8 mouse cellular contexts compared by ENCODE assay signal in the genomic region with DNA sequence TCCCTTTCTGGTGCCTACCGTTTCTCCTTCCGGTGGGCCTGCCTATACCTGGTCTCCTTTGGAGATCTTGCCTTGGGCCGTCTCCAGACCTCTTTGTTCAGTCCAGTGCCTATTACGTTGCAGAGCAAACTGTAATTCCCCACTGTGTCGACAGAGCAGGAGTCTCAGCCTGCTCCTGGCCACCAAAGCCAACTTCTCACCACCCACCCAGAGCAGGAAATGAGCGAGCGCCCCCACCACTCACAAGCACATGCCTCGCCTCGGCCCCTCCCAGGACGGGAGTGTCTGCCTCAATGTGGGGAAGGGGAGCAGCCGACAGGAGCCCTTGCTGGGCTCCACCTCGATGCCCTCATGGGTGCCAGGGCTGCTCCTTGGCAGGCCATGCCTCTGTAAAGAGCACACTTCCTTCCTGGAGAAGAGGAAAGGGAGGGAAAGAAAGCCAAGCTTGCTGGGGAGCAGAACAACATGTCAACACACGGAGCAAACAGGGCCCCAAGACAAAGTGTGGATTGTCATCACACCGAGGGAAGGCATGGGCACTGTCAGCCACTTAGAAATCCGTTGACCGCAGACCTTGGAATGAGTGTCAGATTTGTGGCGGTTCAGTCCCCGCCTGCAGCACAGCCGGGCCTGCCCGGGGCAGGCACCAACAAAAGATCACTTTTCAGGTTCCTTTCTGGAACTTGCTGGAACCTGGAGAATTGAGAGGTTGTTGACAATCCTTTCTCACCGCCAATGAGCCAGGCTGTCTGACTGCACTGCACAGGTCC. TPM values are rescaled to one million over a fixed set of nuclear protein-coding genes. Genes with fewer than 3 reads are reported as not detected.
A peak's percentile ranks its signal among the peaks of the same experiment; 100 is the strongest.
DNase-seq lines count a peak whose midpoint lies in the region; ATAC-seq and TF ChIP-seq lines count a peak whose summit lies in the region.

No protein-coding gene starts in this region.

- H3K27ac ChIP-seq in gastrocnemius, adult 2 months: peak overlapping the region; percentile 86

- peak; percentile 53 for DNase-seq in gastrocnemius, adult 2 months
- DNase-seq in gastrocnemius, postnatal 36 days: no peak
- DNase-seq in NIH3T3 (ENCODE audit: low read depth): peak; percentile 15
- peak; percentile 63 for DNase-seq in induced T-regulatory cell, adult 2 months (ENCODE audit: low read depth)
- DNase-seq in lung, postnatal 36 days: peak; percentile 82
- no peak for DNase-seq in urinary bladder, adult 18-20 months (ENCODE audit: low spot score in 2 of 2)
- DNase-seq in urinary bladder, adult 2 months (ENCODE audit: low spot score): no peak

- intact Hi-C loops in gastrocnemius, adult 2 months (cut with DNase I): no loop called here
- intact Hi-C loops in gastrocnemius, postnatal 36 days (cut with DNase I): no loop called here

- TF ChIP-seq CTCF in gastrocnemius, adult 2 months (IDR thresholded peaks at IDR 0.05): no peak

- peak overlapping the region; percentile 45 for H3K4me3 ChIP-seq in gastrocnemius, adult 2 months

- no peak for ATAC-seq in megakaryocyte progenitor cell, adult 5-6 weeks (replicated peaks; ENCODE audit: poor library complexity)

RNA-seq across cellular contexts. Expression of gene Trim8, which starts 22.0 kb away (rescaled TPM):
- total RNA-seq in gastrocnemius, adult 2 months (2021): 10 to 100 TPM; 20.2 to 20.7 TPM
- 10 to 100 TPM; 19.0 to 19.2 TPM for total RNA-seq in gastrocnemius, postnatal 36 days (2021)
- total RNA-seq in megakaryocyte progenitor cell, adult 5-6 weeks (2015): 9.7 and 18.0 TPM in 2 replicates
- 12.8 and 12.9 TPM in 2 replicates for total RNA-seq in megakaryocyte progenitor cell, adult 5-6 weeks (2017)
- 17.2 and 25.2 TPM in 2 replicates for polyA plus RNA-seq in urinary bladder, adult 2 months (2012; rRNA removed)

Comparison
In these comparisons a context has a peak if more than half of its experiments do, and no peak if none do; other contexts are left out.
1. DNase-seq: peak in gastrocnemius, adult 2 months (single experiment), NIH3T3 (single experiment), induced T-regulatory cell, adult 2 months (single experiment) and lung, postnatal 36 days (single experiment); none in gastrocnemius, postnatal 36 days (0 of 2), urinary bladder, adult 18-20 months (0 of 2) and urinary bladder, adult 2 months (single experiment).